Mouse (Mus musculus) lung, adult 2 months (tissue): ENCODE data around the gene Rbm43. TPM values are rescaled to one million over a fixed set of nuclear protein-coding genes. Genes with fewer than 3 reads are reported as not detected.
A peak's percentile ranks its signal among the peaks of the same experiment; 100 is the strongest.
"Not testable (repeated sequence)": the region's sequence is repeated elsewhere in the genome, so short reads cannot be mapped to it uniquely, and the experiment has no call there.

Experiments used
- DNase-seq: peaks from one replicate; pipeline ENCODE4 v3.0.0; 2022
- H3K4me1 ChIP-seq: fragments of 200-500 bp; 2 replicates; pipeline ENCODE4 v1.6.1; 2011; ENCODE audit warnings: low read length; ENCODE audit not compliant: control insufficient read depth, insufficient read depth
- H3K4me3 ChIP-seq: fragments of 200-500 bp; replicated peaks from 2 replicates; pipeline ENCODE3; 2011; ENCODE audit warnings: low read depth, mild to moderate bottlenecking, control low read depth, low read length; ENCODE audit errors: extremely low read depth
- CTCF ChIP-seq: fragments of 200-500 bp; IDR thresholded peaks from 2 replicates; pipeline ENCODE4 v1.5.1; 2011; ENCODE audit warnings: mild to moderate bottlenecking, low read length, control low read depth; ENCODE audit not compliant: insufficient read depth
- POLR2A ChIP-seq: fragments of 200-500 bp; IDR thresholded peaks from 2 replicates; pipeline ENCODE4 v1.6.1; 2011; ENCODE audit warnings: low read depth, mild to moderate bottlenecking, control low read depth, low read length, borderline replicate concordance; ENCODE audit errors: extremely low read depth
- WGBS: fragments of 180-500 bp; shearing (Covaris S2); methylation state at CpG from one replicate; pipeline ENCODE4 v1.1.7; 2018; 5-methylcytosine and 5-hydroxymethylcytosine counted together
- polyA plus RNA-seq: library from polyadenylated mRNA; depleted of rRNA; stranded (reverse); fragments of >200 nt; gene quantifications from 2 replicates; pipeline ENCODE4 v1.2.3, GENCODE M21; 2012; rRNA removed

The Rbm43 gene
- polyA plus RNA-seq, 1 experiment, result 12.2 TPM

DNA sequence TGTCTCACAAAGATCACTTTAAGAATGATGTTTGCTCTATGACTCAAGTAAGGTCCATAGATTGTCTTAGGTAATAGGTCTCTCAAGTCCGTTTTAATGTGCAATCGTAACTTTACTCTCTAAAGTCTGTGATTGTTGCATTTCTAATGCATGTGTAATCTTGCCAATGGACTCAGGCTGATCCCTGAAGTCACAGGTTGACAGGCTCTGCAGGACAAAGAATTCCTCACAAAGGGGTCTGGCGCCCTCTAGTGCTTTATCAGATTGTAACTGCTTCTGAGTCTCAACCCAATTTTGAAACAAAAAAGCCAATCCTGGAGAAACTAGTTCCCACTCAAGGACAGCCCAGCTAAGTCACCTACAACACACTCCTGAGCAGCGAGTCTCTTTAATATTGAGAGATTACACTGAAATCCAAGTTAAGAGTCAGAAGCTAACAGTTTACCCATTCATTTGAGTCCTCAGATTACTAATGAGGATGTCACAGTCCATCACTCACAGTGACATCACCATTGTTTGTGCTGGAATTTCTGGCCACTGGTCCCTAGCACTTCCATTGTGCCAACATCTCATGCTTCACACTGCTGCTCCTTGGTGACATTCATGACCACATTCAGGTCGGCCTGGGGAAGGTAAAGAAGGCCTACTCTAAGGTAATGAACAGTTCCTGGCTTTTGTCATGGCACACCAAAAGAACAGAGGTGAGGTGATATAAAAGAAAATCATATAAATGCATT is 19.9 kb downstream of the Rbm43 start:
- peak; percentile 41 for DNase-seq
- peak; percentile 60 for TF ChIP-seq CTCF
- no peak for TF ChIP-seq POLR2A
- WGBS, result 15% methylated on average over 5 of the region's 5 CpGs
- Histone ChIP-seq H3K4me1 (no peaks in the 10 kb centered on the region), H3K4me3 (no peak overlapping the region)

DNA sequence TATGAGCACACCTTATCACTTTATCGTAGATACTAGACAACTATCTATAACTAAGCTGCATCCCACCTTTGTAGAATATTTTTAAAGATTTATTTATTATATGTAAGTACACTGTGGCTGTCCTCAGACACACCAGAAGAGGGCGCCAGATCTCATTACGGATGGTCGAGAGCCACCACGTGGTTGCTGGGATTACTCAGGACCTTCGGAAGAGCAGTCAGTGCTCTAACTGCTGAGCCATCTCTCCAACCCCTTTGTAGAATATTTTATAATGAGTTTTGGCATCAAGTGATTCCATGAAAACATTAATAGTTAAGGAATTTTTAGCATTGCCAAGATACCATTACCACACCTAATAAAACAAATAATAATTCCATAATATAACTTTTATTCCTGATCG is 20.4 kb downstream of the Rbm43 start:
- Histone ChIP-seq H3K4me3 (no peak overlapping the region), H3K4me1 (no peaks in the 10 kb centered on the region)
- TF ChIP-seq POLR2A (no peak), CTCF (no peak)
- no peak for DNase-seq
- WGBS, result 42% methylated on average over 7 of the region's 7 CpGs

DNA sequence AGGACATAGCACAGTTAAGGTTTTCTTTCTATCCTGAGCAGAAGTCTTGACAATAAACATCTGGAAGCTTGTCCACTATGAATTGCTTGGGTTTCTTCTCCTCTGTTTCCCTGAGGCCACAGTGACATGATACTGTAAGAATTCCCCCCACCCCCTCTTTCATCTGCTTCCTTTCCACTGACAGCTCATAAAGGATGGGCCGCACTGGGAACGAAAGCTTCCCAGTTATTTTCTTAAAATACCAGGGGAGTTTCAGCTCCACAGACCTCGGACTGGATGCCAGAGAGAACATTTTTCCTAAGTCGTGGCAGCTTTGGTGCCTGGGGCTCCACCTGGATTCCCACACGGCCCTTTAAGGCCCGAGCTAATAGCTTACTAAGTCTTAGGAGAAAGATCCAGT is 22.2 kb downstream of the Rbm43 start:
- no peak for DNase-seq
- no peak for TF ChIP-seq POLR2A
- no peak for TF ChIP-seq CTCF
- WGBS, result 31% methylated on average over 6 of the region's 6 CpGs
- H3K4me1 ChIP-seq, result no peaks in the 10 kb centered on the region
- H3K4me3 ChIP-seq, result no peak overlapping the region

DNA sequence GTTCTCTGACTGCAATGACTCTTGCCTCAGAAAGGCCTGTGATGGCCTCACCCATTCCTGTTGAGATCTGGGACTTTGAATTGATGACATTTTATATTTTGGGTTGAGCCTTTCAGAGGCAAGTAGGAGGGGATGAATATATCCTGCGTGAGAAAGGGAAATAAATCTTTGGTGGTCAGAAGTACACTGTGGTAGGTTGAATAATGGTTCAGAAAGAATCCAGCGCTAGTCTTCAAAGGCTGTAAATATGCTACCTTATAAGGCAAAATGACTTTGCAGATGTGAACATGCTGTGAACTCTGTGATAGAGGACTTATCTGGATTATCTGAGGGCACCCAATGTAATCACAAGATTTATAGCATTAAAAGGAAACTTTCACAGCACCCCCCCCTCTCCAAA is 23.1 kb downstream of the Rbm43 start:
- DNase-seq, result no peak
- 67% methylated on average over 2 of the region's 2 CpGs for WGBS
- no peak for TF ChIP-seq POLR2A
- no peak for TF ChIP-seq CTCF
- no peak overlapping the region for H3K4me3 ChIP-seq
- no peaks in the 10 kb centered on the region for H3K4me1 ChIP-seq

DNA sequence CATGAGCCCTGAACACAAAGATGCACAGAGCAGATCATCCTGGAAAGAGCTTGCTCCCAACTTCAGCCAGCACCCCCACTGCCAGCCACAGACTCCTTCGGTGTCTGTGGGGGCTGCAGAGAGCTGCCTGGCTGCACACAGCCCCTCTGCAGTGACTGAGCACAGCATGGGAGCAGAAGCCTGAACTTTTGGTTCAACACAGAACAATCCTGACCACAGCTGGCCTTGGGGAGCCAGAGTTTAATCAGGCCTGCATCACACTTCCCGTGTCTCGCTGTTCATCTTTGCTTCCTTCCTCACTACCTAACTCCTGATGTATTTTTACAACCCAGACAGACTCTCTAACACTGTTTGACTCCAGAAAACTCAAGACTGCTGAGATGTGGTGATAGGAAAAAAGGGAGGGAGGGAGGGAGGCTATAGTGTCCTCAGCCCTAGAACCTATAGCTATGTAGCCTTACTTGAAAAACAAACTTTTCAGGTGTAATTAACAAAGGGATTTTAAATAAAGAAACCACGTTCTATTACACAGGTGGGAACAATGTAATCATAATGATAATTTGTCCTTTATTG is 27.3 kb downstream of the Rbm43 start:
- no peak for TF ChIP-seq POLR2A
- no peak for TF ChIP-seq CTCF
- no peak for DNase-seq
- 56% methylated on average over 4 of the region's 4 CpGs for WGBS
- no peaks in the 10 kb centered on the region for H3K4me1 ChIP-seq
- H3K4me3 ChIP-seq, result no peak overlapping the region

DNA sequence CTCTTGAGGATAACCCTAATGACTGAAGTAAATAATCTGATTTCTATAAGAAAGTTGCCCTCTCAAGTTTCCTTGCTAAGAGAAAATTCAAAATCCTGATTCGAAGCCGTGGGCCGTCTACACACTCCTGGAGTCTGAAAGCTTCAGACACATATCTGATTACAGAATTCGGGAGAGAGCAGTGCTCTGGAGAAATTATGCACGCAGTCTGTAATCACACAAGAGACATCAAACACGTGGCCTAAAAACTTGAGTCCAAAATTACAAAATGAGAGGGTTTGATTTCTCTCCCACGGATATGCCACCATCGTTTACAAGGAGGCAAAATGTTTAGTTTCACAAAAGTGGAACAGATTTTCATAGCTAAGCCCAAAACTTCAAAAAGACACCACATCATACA is 29.3 kb downstream of the Rbm43 start:
- no peak for TF ChIP-seq POLR2A
- Histone ChIP-seq H3K4me3 (no peak overlapping the region), H3K4me1 (no peaks in the 10 kb centered on the region)
- DNase-seq, result no peak
- WGBS, result 75% methylated on average over 8 of the region's 8 CpGs

DNA sequence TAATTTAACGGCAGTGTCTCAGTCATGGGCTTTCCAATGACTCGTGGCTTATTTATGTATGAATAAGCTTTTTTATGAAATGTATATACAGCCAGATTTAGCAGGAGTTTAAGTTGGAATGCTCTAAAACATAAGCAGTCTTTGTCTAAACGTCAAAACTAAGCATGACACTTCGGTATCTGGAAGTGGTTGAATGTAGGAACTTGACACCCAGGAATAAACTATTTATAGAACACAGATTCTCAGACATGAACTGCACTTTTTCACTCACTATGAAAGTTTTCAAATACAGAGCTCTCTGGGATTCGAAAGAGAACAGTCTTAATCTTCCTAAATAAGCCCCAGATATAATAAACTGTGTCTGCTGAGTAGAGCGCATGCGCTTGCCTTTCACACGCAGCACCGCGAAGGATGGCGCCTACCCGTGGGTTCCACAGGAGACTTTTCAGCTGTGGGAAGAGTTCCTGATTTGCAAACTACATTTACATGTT is 42.5 kb downstream of the Rbm43 start:
- Histone ChIP-seq H3K4me3 (no peak overlapping the region), H3K4me1 (no peaks in the 10 kb centered on the region)
- WGBS, result 56% methylated on average over 12 of the region's 12 CpGs
- DNase-seq, result no peak
- no peak for TF ChIP-seq CTCF
- TF ChIP-seq POLR2A, result no peak

DNA sequence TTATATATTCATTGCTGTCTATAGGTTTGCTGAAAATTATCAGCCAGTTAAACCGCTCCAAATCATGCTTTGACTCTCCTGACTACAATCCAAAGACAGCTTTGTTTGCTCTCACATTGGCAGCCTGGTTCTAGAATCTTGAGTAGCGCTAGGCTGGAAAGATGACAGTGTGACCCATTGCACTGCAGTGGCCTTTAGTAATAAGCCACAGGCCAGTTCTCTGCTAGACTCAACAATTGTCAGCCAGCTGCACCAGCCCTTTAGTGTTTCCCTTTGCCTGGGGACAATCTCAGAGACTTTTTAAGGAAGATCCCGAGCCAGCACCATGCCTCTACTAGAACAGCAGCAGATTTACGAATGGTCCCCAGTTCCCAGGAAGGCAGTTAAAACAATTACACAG is 44.0 kb downstream of the Rbm43 start:
- 78% methylated on average over 4 of the region's 4 CpGs for WGBS
- no peak for DNase-seq
- no peaks in the 10 kb centered on the region for H3K4me1 ChIP-seq
- H3K4me3 ChIP-seq, result no peak overlapping the region
- TF ChIP-seq CTCF (no peak), POLR2A (no peak)

DNA sequence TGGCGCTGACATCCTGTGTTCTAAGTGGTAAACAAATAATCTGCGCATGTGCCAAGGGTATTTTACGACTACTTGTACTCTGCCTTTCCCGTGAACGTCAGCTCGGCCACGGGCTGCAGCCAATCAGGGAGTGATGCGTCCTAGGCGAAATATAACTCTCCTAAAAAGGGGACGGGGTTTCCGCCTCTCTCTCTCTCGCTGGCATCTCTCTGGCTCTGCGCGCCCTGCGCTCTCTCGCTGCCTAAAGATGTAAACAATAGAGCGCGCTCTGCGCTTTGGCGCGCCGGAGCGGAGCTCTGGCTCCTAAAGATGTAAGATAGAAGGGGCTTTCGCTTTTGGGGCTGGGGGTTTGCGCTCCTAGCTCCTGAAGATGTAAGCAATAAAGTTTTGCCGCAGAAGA is 44.8 kb downstream of the Rbm43 start:
- not testable (repeated sequence) for H3K4me3 ChIP-seq, H3K4me1 ChIP-seq, DNase-seq
- WGBS, result 98% methylated on average over 20 of the region's 26 CpGs

DNA sequence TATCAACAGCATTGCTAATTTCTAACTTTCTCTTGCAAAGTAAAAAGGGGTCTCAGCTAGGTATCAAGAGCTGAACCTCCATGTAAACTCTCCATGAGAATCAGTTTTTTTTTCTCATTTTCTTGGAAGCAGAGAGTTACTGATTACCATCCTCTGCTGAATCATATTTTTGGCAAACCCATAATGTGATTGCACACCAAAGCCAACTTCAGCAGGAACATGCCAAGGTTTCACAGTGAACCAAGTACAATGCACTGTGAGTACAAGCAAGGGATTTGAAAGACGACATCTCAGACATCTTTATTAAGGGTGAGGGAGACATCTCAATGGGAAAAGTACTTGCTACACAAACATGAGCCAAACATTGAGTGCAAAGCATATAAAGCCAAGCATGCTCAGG is 54.8 kb downstream of the Rbm43 start:
- Histone ChIP-seq H3K4me1 (no peaks in the 10 kb centered on the region), H3K4me3 (no peak overlapping the region)
- no peak for DNase-seq
- 49% methylated on average over 1 of the region's 1 CpGs for WGBS
- TF ChIP-seq POLR2A (no peak), CTCF (no peak)

Other genes starting within 250 kb of the Rbm43 start
- gene Nmi, start 38.3 kb upstream of the Rbm43 start, polyA plus RNA-seq, result 4.0 and 8.0 TPM in 2 replicates
- 0.26 and 0.47 TPM in 2 replicates for gene Tnfaip6, start 102.8 kb upstream of the Rbm43 start, polyA plus RNA-seq
- 1.5 and 2.1 TPM in 2 replicates for gene Rif1, start 137.7 kb upstream of the Rbm43 start, polyA plus RNA-seq